Mouse (Mus musculus) testis, adult 2 months (tissue): ENCODE measurements around the gene Aoah.

Experiments used
- CTCF ChIP-seq: fragments of 200-500 bp; IDR thresholded peaks from 2 replicates; pipeline ENCODE4 v1.5.1; 2012; ENCODE audit warnings: low read depth, mild to moderate bottlenecking, inconsistent platforms, low read length, moderate library complexity; ENCODE audit not compliant: control insufficient read depth, insufficient read depth, insufficient replicate concordance
- POLR2A ChIP-seq: fragments of 200-500 bp; IDR thresholded peaks from 2 replicates; pipeline ENCODE4 v1.6.1; 2012; ENCODE audit warnings: low read depth, mild to moderate bottlenecking, inconsistent platforms, low read length, moderate library complexity; ENCODE audit not compliant: control insufficient read depth

DNA sequence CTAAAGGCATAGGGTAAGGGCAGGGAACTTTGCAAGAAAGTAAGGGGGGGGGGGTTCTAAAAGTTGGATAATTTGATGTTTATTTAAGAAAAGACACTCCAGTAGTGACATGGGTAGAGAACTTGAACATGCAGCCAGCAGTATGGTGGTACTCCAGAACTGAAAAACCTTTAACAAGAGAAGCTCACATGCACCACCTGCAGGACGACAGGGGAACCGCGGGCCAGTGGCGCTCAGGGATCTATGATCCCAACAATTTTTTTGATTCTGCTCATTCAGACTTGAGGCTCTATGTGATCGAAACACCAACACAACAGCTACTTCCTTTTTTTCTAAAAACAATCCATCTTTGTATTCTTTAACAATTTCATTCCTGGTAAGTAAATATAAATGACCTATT is 143.5 kb downstream of the Aoah start:
- TF ChIP-seq CTCF (peak; percentile 63; the same call in 1 of the 2 replicates), POLR2A (no peak)
